Mouse (Mus musculus) embryo, embryonic 11 days (tissue): Measurements from ENCODE around the gene Prr30.
"Not testable (repeated sequence)": the region's sequence is repeated elsewhere in the genome, so short reads cannot be mapped to it uniquely, and the experiment has no call there.

Experiments used
- DNase-seq: peaks from one replicate; pipeline ENCODE4 v3.0.0-alpha.2; 2015

Gene Prr30

DNA sequence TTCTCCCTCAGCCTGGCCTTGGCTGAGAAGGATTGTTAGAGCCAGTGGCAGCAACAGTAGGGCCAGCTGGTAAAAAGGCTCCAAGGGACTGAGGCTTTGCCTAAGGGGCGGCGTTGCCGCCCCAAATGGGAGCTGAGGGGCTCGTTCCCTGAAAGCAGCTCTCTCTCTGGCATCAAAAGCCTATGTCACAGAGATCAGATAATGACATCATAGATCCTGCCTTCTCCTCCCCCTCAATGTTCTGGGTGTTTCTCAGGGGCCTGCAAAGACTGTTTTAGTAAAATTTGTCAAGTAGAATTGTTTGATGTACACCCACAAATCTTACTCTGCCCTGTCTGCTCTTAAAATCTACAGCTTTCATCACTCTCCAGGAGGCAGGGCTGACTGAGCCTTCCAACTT is at the start of gene Prr30:
Gene Prr30 (minus strand): TSS at position 101 of the 400 bp plus-strand sequence.
- DNase-seq = no peak

DNA sequence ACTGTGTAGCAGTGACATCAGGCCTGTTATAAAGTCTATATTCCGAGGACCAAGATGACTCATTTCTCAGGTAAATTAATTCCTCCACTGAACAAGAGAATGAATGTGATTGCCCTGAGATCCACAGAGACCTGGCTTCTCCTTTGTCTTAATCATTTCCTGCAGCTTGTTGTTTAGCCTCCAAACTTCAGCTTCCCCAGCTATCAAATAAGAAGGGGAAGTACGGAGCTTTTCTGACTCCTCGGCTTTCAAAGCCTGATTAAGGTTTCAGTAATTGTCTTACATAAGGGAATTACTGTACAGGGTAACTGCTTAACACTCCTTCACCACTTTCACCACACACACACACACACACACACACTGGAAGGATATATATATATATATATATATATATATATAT is 46.7 kb upstream of the Prr30 start:
- DNase-seq = no peak

- DNase-seq = no peak
Observed at GRCm38 (mm10) chr14:101245706-101246105, 45.6 kb upstream of the Prr30 start.

GRCm38 (mm10) chr14:101244441-101244840 is 44.3 kb upstream of the Prr30 start:
- DNase-seq = not testable (repeated sequence)

DNA sequence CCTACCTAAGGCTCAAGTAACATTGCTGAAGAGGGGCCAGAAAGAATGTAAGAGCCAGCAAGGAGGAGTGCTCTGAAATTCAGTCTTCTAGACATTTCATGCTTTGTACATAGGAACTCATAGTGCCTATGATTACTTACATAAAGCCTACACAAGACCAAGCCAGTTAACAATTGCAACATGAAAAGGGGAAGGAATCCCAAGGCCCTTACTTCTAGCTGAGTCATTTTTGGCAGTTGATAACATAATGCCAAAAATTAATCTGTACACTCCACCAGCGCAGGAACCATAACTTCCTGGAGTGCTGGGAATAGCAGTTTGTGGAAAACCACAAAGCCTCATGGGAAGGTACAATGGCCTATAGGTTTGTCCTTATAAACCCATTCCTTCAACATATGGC is 37.8 kb upstream of the Prr30 start:
- DNase-seq = no peak

DNA sequence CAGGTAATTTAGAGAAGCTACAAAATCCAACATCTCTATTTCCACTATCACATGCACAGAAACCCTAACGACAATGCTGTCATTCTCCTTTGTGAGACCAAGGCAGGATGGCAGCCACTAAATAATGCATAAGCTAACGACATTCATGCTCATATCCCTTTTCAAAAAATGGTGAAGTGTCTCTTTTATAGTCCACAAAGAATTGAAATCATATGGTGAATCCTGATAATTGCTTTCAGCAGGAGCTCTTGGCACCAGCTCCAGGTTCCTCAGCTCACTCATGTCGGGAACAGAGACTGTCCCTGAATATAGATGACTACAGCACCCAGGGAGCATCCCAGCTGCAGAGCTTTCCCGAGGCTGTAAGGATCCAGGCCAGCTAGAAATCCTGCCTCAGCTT is 28.9 kb upstream of the Prr30 start:
- DNase-seq = no peak

- DNase-seq = no peak
Observed at GRCm38 (mm10) chr14:101222319-101222718, 22.2 kb upstream of the Prr30 start.

- DNase-seq = no peak
Observed at GRCm38 (mm10) chr14:101172258-101172657, 27.9 kb downstream of the Prr30 start.
